Mouse (Mus musculus): ENCODE results near the gene Megf11. TPM values are rescaled to one million over a fixed set of nuclear protein-coding genes. Genes with fewer than 3 reads are reported as not detected.

Megf11 gene
- total RNA-seq, 4 experiments from 2014 or later = 11.7 to 16.9 (median 14.2) TPM

GRCm38 (mm10) chr9:64604217-64604711 lies 218.8 kb downstream of the Megf11 start:
- no peak for DNase-seq (ENCODE audit: low spot score in 2 of 2)

- DNase-seq (ENCODE audit: low spot score in 2 of 2) = no peak
Observed at GRCm38 (mm10) chr9:64605077-64605714, 219.8 kb downstream of the Megf11 start.

DNA sequence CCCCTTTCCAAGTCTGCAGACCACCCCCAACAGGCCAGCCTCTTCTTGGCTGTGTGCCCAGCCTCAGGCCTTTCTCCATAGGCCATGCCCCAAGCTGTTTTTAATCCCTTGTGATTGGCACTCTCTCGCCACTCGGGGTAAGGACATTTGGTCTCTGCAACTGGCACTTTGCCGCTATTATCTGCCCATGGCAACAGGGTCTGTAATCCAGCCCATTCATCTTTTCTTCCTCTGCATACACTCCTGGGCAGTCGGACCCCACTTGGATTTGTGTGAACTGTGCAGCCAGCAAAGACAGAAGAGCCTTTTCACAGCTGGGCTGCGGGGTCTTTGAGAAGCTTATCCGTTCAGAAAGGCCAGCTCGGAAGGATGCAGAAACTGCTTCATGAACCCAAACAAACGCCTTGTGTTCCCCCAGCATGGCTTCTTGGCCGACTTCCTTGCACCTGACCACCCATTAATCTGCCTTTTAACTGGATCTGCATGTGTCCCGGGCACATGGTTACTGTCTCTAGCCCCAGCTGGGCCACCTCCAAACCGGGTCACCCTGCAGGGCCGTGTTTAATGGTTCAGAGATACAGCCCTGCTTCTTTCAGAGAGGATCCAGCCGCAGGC lies 220.4 kb downstream of the Megf11 start:
- peak; percentile 37 to 52 for DNase-seq (ENCODE audit: low spot score in 2 of 2)

DNA sequence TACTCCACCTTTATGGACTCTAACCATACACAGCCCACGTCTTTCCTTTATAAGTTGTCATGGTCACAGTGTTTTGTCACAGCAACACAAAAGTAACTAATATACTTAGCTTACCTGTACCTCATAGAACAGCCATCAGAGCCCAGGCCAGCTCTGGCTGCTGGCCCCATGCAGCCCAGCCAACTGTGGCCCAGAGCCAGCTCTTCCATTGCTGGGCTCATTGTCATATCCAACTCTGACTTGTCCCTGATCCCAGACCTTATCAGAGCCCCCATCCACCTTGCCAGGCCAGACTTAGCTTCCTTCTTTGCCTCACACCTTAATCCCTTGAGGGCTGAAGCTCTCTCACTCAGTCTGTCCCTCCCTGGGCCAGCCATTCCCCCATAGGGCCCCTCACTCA lies 221.6 kb downstream of the Megf11 start:
- DNase-seq (ENCODE audit: low spot score in 2 of 2) = no peak

GRCm38 (mm10) chr9:64609546-64609945 lies 224.1 kb downstream of the Megf11 start:
- DNase-seq (ENCODE audit: low spot score in 2 of 2) = peak; percentile 25 to 40

GRCm38 (mm10) chr9:64612121-64612983 lies 226.9 kb downstream of the Megf11 start:
- DNase-seq (ENCODE audit: low spot score in 2 of 2) = peak in 1 of 2 experiments; percentile 36

DNA sequence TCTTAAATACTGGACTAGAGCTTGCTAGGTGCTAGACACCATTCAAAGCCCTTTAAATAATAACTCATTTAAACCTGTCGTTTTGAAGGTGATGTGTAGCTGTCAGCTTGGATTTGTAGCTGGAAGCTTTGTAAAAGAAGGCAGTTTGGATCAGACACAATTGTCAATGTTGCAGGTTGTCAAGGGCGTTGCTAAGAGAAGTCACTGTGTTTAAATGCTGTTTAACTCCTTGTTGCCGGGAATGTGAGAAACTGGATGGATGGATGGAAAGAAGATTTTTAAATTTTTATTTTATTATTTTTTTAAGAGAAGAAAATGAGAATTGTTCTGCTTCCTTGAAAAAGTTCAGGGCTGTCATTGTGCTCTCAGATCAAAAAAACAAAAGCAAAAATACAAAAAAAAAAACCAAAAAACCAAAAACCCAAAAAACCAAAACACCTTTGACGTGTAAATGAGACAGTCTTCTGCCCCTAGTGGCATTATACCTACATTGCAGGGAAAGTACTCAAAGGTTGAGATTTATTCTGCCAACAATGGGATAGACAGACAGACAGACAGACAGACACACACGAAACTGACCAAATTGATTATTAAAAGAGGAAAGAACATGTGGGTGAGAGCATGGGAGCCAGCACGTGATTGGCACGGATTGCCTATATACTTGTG lies 227.7 kb downstream of the Megf11 start:
- no peak for DNase-seq (ENCODE audit: low spot score in 2 of 2)

DNA sequence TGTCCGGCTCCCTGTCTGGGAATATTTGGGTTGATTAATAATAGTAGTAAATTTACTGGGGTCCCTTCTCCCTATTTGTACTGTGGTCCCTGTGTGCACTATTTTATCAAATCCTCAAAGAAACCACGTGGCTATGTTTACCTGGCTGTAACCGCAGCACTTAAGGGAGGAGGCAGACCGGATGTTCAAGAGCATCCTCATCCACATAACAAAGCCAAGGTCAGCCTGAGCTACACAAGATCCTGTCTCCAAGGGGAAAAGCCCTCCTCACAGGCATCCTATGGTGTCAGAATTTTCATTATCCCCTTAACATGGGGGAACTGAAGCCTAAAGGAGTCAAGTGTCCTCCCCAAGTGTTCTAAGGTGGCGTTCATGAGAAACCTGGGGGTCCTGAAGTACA lies 232.0 kb downstream of the Megf11 start:
- DNase-seq (ENCODE audit: low spot score in 2 of 2) = no peak

DNA sequence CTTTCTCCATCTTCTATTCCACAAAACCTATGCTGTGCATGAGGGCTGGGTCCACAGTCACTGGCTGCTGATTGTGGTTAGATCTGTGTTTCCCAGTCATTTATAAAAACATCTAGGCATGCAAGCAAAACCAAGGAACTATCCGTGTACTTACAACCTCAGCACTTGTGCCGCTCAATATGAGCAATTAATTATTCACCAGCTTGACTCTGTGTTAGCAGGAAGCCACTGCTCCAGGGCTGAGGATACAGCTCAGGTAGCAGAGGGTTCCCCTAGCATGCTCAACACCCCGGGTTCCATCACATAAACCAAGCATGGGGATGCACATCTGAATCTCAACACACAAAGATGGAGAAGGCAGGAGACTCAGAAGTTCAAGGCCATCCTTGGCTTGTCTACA lies 233.0 kb downstream of the Megf11 start:
- no peak for DNase-seq (ENCODE audit: low spot score in 2 of 2)

DNA sequence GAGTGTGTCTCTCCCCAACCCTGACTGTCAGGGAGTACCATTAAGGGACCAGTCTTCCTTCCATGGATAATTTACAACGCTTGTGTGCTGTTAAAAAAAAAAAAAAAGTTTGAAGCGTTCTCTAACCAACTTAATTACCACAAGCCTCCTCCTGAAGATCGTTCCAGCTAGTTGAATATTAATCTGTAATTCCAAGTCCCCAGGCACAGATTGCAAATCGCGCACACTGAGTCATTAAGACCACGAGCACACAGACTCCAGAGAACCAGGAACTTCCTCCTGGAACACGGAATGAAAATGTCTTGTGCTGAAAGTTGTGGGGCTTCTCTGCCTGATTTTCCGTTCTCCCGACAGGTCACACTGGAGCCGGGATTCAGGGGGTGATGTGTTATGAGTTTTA lies 234.0 kb downstream of the Megf11 start:
- DNase-seq (ENCODE audit: low spot score in 2 of 2) = no peak

- DNase-seq (ENCODE audit: low spot score in 2 of 2) = no peak
Observed at GRCm38 (mm10) chr9:64620596-64620995, 235.2 kb downstream of the Megf11 start.

DNA sequence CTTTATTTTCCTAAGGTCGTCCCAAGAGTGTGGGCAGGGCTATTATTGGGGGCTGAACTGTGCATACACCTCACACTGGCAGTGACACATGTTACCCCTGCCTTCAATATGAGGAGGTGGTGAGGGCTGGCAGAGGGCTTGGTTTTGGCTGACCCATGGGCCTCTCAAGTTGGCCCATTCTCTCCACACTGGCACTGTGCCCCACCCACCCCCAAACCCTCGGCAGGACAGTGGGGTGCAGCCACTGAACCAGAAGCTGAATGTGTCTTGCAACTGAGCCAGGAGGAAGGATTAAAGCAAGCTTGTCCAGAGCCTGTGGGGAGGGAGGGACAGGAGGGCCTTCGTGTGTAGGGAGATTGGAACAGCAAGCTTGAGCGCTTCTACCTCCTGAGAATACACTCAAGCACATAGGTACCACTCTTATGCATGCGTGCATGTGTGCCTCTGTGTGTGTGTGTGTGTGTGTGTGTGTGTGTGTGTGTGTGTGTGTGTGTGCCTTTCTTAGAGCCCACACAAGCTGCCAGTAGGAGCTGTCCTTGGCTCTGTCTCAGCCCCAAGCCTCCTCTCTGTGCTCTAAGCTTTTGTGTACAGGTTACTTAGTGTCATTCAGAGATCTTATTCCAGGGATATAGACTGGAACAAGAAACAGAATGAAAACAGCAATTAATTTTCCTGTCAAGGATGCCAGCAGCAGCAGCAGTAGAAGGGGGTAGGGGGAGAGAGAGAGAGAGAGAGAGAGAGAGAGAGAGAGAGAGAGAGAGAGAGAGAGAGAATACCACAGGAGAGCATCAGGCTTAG lies 236.3 kb downstream of the Megf11 start:
- DNase-seq (ENCODE audit: low spot score in 2 of 2) = no peak

- DNase-seq (ENCODE audit: low spot score in 2 of 2) = no peak
Observed at GRCm38 (mm10) chr9:64623361-64623760, 237.9 kb downstream of the Megf11 start.

GRCm38 (mm10) chr9:64624536-64624935 lies 239.1 kb downstream of the Megf11 start:
- no peak for DNase-seq (ENCODE audit: low spot score in 2 of 2)

DNA sequence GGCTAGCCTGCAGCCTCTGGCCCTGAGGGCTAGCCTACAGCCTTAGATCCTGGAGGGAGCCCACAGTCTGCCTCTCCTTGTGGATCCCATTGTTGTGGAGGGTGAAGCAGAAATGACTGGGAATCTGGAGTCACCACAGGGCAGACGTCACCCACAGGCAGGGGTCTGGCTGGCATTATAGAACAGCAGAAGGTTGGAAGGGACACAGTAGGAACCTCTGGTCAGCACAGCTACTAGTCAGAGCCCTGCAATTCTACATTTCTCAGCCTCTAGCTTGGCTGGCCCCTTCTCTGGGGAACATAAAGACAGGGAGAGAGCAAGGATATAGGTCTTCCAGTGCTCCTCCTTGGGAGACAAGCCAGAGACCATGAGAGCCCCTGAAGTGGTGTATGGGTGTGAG lies 244.4 kb downstream of the Megf11 start:
- DNase-seq (ENCODE audit: low spot score in 2 of 2) = no peak

- no peak for DNase-seq (ENCODE audit: low spot score in 2 of 2)
Observed at GRCm38 (mm10) chr9:64633169-64633568, 247.7 kb downstream of the Megf11 start.

- DNase-seq (ENCODE audit: low spot score in 2 of 2) = no peak
Observed at GRCm38 (mm10) chr9:64636111-64636510, 250.7 kb downstream of the Megf11 start.

DNA sequence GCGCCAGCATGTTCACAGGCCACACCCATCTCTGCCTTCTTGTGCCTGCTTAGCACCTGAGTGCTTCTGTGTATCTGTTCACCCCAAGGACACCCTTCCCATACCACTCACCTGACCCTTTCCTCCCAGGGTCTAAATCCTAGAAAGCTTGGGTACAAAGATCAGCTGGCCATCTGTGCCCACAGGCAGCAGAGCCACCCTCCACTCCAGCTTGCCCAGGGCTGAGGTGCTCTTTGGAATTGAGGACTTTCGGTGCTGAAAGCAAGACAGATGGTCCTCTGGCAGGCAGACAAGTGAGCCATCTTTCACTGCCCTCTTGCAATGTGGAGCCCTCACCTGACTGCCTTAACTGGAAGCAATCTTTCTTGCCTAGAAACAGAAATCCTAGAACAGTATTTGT lies 251.5 kb downstream of the Megf11 start:
- no peak for DNase-seq (ENCODE audit: low spot score in 2 of 2)

DNA sequence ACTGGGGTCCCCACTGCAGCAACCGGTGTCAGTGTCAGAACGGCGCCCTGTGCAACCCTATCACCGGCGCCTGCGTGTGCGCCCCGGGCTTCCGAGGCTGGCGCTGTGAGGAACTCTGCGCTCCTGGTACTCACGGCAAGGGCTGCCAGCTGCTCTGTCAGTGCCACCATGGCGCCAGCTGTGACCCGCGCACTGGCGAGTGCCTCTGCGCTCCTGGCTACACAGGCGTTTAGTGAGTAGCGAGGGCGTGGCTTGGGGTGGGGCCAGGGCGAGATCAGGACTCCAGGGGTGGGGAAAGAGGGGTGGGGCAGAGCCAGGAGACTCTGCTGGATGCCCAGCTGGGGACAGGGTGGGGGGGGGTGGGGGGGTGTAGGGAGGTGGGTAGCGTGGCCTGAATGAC lies 252.8 kb downstream of the Megf11 start:
- no peak for DNase-seq (ENCODE audit: low spot score in 2 of 2)

GRCm38 (mm10) chr9:64639664-64640063 lies 254.2 kb downstream of the Megf11 start:
- DNase-seq (ENCODE audit: low spot score in 2 of 2) = peak; percentile 21 to 48

- no peak for DNase-seq (ENCODE audit: low spot score in 2 of 2)
Observed at GRCm38 (mm10) chr9:64644129-64644528, 258.7 kb downstream of the Megf11 start.
